Mouse (Mus musculus) CH12.LX (cell line): Measurements from ENCODE around the gene Hist1h2bj. TPM values are rescaled to one million over a fixed set of nuclear protein-coding genes. Genes with fewer than 3 reads are reported as not detected.

ENCODE experiments used
- DNase-seq: peaks from one replicate; pipeline ENCODE4 v3.0.0-alpha.2; 2013; ENCODE audit errors: extremely low read depth
- H3K27ac ChIP-seq: 2 replicates; pipeline ENCODE4 v1.5.1; 2012; ENCODE audit warnings: low read depth, mild to moderate bottlenecking, control low read depth, moderate library complexity; ENCODE audit not compliant: insufficient read depth
- H3K27me3 ChIP-seq: replicated peaks from 2 replicates; pipeline ENCODE3; 2012; ENCODE audit warnings: inconsistent platforms
- H3K36me3 ChIP-seq, 2 experiments: replicated peaks in 1 of 2; 2 replicates each; pipeline versions ENCODE3 to v1.6.1; 2012; ENCODE audit warnings: inconsistent platforms in 1 of 2, low read length in 1 of 2, mild to moderate bottlenecking in 1 of 2, mixed read lengths in 1 of 2, moderate library complexity in 1 of 2; ENCODE audit not compliant: control insufficient read depth in 1 of 2, insufficient read depth in 1 of 2
- H3K4me1 ChIP-seq, 2 experiments: 2 replicates each; pipeline ENCODE4 v1.6.1; 2012; ENCODE audit warnings: inconsistent platforms in 1 of 2, moderate library complexity in 1 of 2; ENCODE audit not compliant: insufficient read depth in 2 of 2, control insufficient read depth in 1 of 2
- H3K4me2 ChIP-seq: 2 replicates; pipeline ENCODE4 v1.6.1; 2012; ENCODE audit warnings: low read depth, mild to moderate bottlenecking, control low read depth; ENCODE audit not compliant: poor library complexity, insufficient read depth, severe bottlenecking
- H3K4me3 ChIP-seq, 3 experiments: fragments of 150-350 bp in 1 of 3; sonication (generic) in 1 of 3; replicated peaks in 1 of 3; 2 replicates each; pipeline versions ENCODE3 to v1.5.1; 2011 to 2012; ENCODE audit warnings: low read depth in 2 of 3, low read length in 2 of 3, mild to moderate bottlenecking in 2 of 3, moderate library complexity in 2 of 3, control low read depth in 1 of 3, improper control_type of control experiment in 1 of 3, inconsistent platforms in 1 of 3, mixed read lengths in 1 of 3; ENCODE audit not compliant: poor library complexity in 1 of 3
- H3K79me2 ChIP-seq: replicated peaks from 2 replicates; pipeline ENCODE4 v1.6.1; 2012; ENCODE audit warnings: mild to moderate bottlenecking, moderate library complexity; ENCODE audit not compliant: control insufficient read depth, poor library complexity, insufficient read depth, severe bottlenecking; ENCODE audit errors: extremely low read depth
- H3K9ac ChIP-seq: 2 replicates; pipeline ENCODE4 v1.6.1; 2012; ENCODE audit warnings: low read depth, mild to moderate bottlenecking, control low read depth, moderate library complexity; ENCODE audit not compliant: insufficient read depth
- H3K9me3 ChIP-seq: replicated peaks from 2 replicates; pipeline ENCODE3; 2012; ENCODE audit warnings: low read length, inconsistent platforms, mixed read lengths
- BHLHE40 ChIP-seq: IDR thresholded peaks from 2 replicates; pipeline ENCODE4 v1.6.1; 2011; ENCODE audit warnings: mild to moderate bottlenecking, low read depth, low read length, improper control_type of control experiment
- CTCF ChIP-seq, 2 experiments: IDR thresholded peaks in 1 of 2; conservative IDR thresholded peaks in 1 of 2; 2 replicates each; pipeline ENCODE4 v1.5.1; 2011 to 2012; ENCODE audit warnings: low read depth in 2 of 2, low read length in 2 of 2, improper control_type of control experiment in 1 of 2, inconsistent platforms in 1 of 2, mild to moderate bottlenecking in 1 of 2, moderate library complexity in 1 of 2
- E2F4 ChIP-seq: IDR thresholded peaks from 2 replicates; pipeline ENCODE4 v1.6.1; 2011; ENCODE audit warnings: low read depth, low read length, improper control_type of control experiment; ENCODE audit not compliant: insufficient replicate concordance
- ELF1 ChIP-seq: IDR thresholded peaks from 2 replicates; pipeline ENCODE4 v1.6.1; 2014; ENCODE audit warnings: low read depth, mild to moderate bottlenecking, inconsistent platforms, low read length, improper control_type of control experiment
- EP300 ChIP-seq: IDR thresholded peaks from 2 replicates; pipeline ENCODE4 v1.6.1; 2011; ENCODE audit warnings: low read length, improper control_type of control experiment
- ETS1 ChIP-seq: conservative IDR thresholded peaks from 2 replicates; pipeline ENCODE4 v1.6.1; 2012; ENCODE audit warnings: low read depth, mild to moderate bottlenecking, inconsistent platforms, low read length, improper control_type of control experiment, moderate library complexity
- GABPA ChIP-seq: IDR thresholded peaks from 2 replicates; pipeline ENCODE4 v1.6.1; 2012; ENCODE audit warnings: low read depth, low read length, improper control_type of control experiment, inconsistent platforms; ENCODE audit not compliant: insufficient replicate concordance
- HCFC1 ChIP-seq: IDR thresholded peaks from 2 replicates; pipeline ENCODE4 v1.6.1; 2012; ENCODE audit warnings: low read depth, mild to moderate bottlenecking, inconsistent platforms, low read length, improper control_type of control experiment
- KAT2A ChIP-seq: IDR thresholded peaks from 2 replicates; pipeline ENCODE4 v1.6.1; 2012; ENCODE audit warnings: low read length, improper control_type of control experiment, inconsistent platforms; ENCODE audit not compliant: insufficient replicate concordance
- MAZ ChIP-seq: IDR thresholded peaks from 2 replicates; pipeline ENCODE4 v1.6.1; 2012; ENCODE audit warnings: low read depth, mild to moderate bottlenecking, inconsistent platforms, low read length, improper control_type of control experiment, moderate library complexity
- MEF2A ChIP-seq: IDR thresholded peaks from 2 replicates; pipeline ENCODE4 v1.6.1; 2014; ENCODE audit warnings: low read depth, mild to moderate bottlenecking, inconsistent platforms, low read length, improper control_type of control experiment, borderline replicate concordance
- MXI1 ChIP-seq: IDR thresholded peaks from 2 replicates; pipeline ENCODE4 v1.6.1; 2011; ENCODE audit warnings: mild to moderate bottlenecking, low read depth, low read length, improper control_type of control experiment
- NRF1 ChIP-seq: IDR thresholded peaks from 2 replicates; pipeline ENCODE4 v1.6.1; 2014; ENCODE audit warnings: low read depth, mild to moderate bottlenecking, inconsistent platforms, low read length, improper control_type of control experiment, moderate library complexity
- RAD21 ChIP-seq: IDR thresholded peaks from 2 replicates; pipeline ENCODE4 v1.6.1; 2011; ENCODE audit warnings: low read depth, mild to moderate bottlenecking, low read length, improper control_type of control experiment, moderate library complexity
- RCOR1 ChIP-seq: conservative IDR thresholded peaks from 2 replicates; pipeline ENCODE4 v1.6.1; 2012; ENCODE audit warnings: low read depth, mild to moderate bottlenecking, inconsistent platforms, low read length, improper control_type of control experiment
- SIN3A ChIP-seq: IDR thresholded peaks from 2 replicates; pipeline ENCODE4 v1.6.1; 2012; ENCODE audit warnings: low read length, improper control_type of control experiment, inconsistent platforms
- SMC3 ChIP-seq: IDR thresholded peaks from 2 replicates; pipeline ENCODE4 v1.6.1; 2011; ENCODE audit warnings: low read depth, low read length, improper control_type of control experiment
- TCF12 ChIP-seq: IDR thresholded peaks from 2 replicates; pipeline ENCODE4 v1.6.1; 2014; ENCODE audit warnings: low read depth, mild to moderate bottlenecking, inconsistent platforms, low read length, improper control_type of control experiment
- UBTF ChIP-seq: IDR thresholded peaks from 2 replicates; pipeline ENCODE4 v1.6.1; 2012; ENCODE audit warnings: low read depth, mild to moderate bottlenecking, inconsistent platforms, low read length, improper control_type of control experiment, moderate library complexity
- USF1 ChIP-seq: IDR thresholded peaks from 2 replicates; pipeline ENCODE4 v1.6.1; 2014; ENCODE audit warnings: low read depth, mild to moderate bottlenecking, inconsistent platforms, low read length, improper control_type of control experiment
- ZC3H11A ChIP-seq: IDR thresholded peaks from 2 replicates; pipeline ENCODE4 v1.6.1; 2012; ENCODE audit warnings: low read depth, mild to moderate bottlenecking, inconsistent platforms, low read length, improper control_type of control experiment
- ZMIZ1 ChIP-seq: IDR thresholded peaks from 2 replicates; pipeline ENCODE4 v1.6.1; 2012; ENCODE audit warnings: low read depth, mild to moderate bottlenecking, inconsistent platforms, low read length, improper control_type of control experiment
- ZNF384 ChIP-seq: IDR thresholded peaks from 2 replicates; pipeline ENCODE4 v1.6.1; 2012; ENCODE audit warnings: low read depth, low read length, improper control_type of control experiment, inconsistent platforms
- dilution Hi-C: fragments of 300-500 bp; cut with MboI; formaldehyde crosslinking; loops from 2 replicates; pipeline ENCODE4 v1.14.3; 2020; ENCODE audit warnings: low sequenced_read_pairs; ENCODE audit not compliant: extremely low pct_unique_long_range_greater_than_20kb, extremely low pct_ligation_motif_present
- in situ Hi-C: fragments of 300-500 bp; cut with MboI; formaldehyde crosslinking; loops from 3 replicates; pipeline ENCODE4 v1.14.3; 2019; ENCODE audit warnings: low sequenced_read_pairs, low pct_ligation_motif_present, low pct_unique_long_range_greater_than_20kb, mixed read lengths
- polyA plus RNA-seq: library from polyadenylated mRNA; unstranded; fragments of >175 nt; gene quantifications from 2 replicates; pipeline ENCODE4 v1.2.1, GENCODE M21; 2012; ENCODE audit warnings: low read depth; ENCODE audit not compliant: insufficient read length
- total RNA-seq, 2 experiments: library from RNA; depleted of rRNA; stranded (reverse); fragments of 300-350 nt in 1 of 2; fragments of >200 nt in 1 of 2; gene quantifications; 2 replicates each; pipeline ENCODE4 v1.2.3; 2012 to 2014

Gene Hist1h2bj
- total and polyA plus RNA-seq, 3 experiments: 2.5 to 1,790 (median 23.8) TPM

DNA sequence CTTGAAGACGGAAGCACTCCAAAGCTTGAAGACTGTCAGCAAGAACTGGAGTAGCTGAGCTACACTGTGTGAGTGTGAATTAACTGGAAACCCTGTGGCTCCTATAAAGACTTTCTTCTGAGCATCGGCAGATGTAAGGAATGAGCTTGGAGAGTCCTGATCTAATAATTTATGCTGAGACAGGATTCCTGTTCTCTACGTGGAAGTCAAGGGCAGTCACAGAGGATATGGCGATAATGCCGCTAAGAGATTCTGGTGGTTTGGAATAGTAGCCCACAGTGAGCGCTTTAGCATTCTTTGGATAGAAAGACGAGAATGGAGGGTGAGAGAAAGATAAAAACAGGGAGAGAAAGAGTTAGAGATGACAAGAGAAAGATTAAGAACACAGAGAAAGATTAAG lies 35.1 kb upstream of the Hist1h2bj start:
- Histone ChIP-seq H3K36me3 (no peaks in the 10 kb centered on the region), H3K27ac (no peak overlapping the region), H3K27me3 (peaks cover 86% of the 10 kb centered on the region), H3K79me2 (no peaks in the 10 kb centered on the region), H3K4me2 (no peak overlapping the region), H3K9ac (no peak overlapping the region)
- no peak for DNase-seq
- dilution Hi-C loops: no loop called here
- in situ Hi-C loops: loop anchor here (25.0 kb wide), 1 partner anchor 596 kb away; the partner anchor contains the start of gene Zkscan3
- TF ChIP-seq SIN3A (no peak), ELF1 (no peak), SMC3 (no peak), GABPA (no peak), TCF12 (no peak), ZMIZ1 (no peak), BHLHE40 (no peak), MXI1 (no peak), ZC3H11A (no peak)
- TF ChIP-seq, all 38 proteins: peak for 0
- Histone ChIP-seq H3K4me3 (no peak overlapping the region), H3K4me1 (peaks cover 3 to 16% of the 10 kb centered on the region in 2 experiments; a peak in 3 of 4 replicates), H3K9me3 (no peaks in the 10 kb centered on the region)

DNA sequence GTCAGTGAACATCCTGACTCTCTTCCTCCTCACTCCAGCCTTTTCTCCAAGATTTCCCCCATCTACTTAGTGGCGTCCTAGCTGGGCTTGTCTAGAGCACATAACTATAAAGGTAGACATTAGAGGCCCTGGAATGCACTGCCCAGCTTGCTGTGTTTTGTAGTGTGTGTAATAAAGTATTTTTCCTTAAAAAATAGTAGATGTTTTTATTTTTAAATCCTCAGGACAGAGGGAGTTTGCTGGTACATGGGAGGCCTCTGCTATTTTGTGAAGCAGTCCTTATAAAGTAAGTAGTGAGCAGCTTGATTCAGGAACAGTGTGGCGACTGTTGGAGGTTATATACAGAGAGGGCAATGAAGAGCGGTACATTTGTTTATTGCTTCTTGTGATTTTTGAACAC lies 34.3 kb upstream of the Hist1h2bj start:
- in situ Hi-C loops: loop anchor here (25.0 kb wide), 1 partner anchor 596 kb away; the partner anchor contains the start of gene Zkscan3
- Histone ChIP-seq H3K9ac (no peak overlapping the region), H3K27me3 (peaks cover 84% of the 10 kb centered on the region), H3K4me1 (peaks cover 3 to 16% of the 10 kb centered on the region in 2 experiments; a peak in 3 of 4 replicates)
- TF ChIP-seq CTCF (conservative IDR thresholded peaks at IDR 0.05 in 1 of 2, IDR thresholded peaks at IDR 0.05 in 1 of 2; ENCODE audit: low read depth in 2 of 2, low read length in 2 of 2) (no peak), ZMIZ1 (no peak), TCF12 (no peak), SMC3 (no peak), RCOR1 (no peak), RAD21 (no peak), USF1 (no peak)
- TF ChIP-seq, all 38 proteins: peak for 0
- dilution Hi-C loops: no loop called here
- Histone ChIP-seq H3K4me2 (no peak overlapping the region), H3K9me3 (no peaks in the 10 kb centered on the region), H3K79me2 (no peaks in the 10 kb centered on the region), H3K27ac (no peak overlapping the region), H3K36me3 (no peaks in the 10 kb centered on the region), H3K4me3 (no peak overlapping the region)
- no peak for DNase-seq

DNA sequence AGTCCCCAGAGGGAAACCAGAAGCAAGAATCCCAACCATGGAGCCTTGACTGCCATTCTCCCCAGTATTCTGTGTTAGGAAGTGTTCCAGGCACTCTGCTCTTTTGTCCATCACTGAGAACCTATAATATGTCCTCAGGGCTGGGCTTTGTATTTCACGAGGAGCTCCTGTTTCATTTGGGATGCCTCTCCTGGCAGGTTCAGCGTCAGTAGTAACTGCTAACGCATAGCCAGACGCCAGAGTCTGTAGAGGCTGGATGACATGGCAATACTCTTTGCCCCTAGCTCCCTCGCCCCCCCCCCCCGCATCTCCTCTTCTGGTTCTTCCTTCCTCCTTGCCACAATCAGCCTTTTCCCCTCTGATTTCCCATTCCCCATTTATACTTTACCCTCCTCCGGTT lies 33.4 kb upstream of the Hist1h2bj start, which contains the start of gene Prss16:
TSS of gene Prss16 (minus strand) at position 101 of the 400 bp plus-strand sequence.
- Histone ChIP-seq H3K9ac (no peak within 1 kb of the TSS), H3K36me3 (no peaks in the 10 kb centered on the region), H3K4me3 (no peak within 1 kb of the TSS), H3K27me3 (peaks cover 84% of the 10 kb centered on the region), H3K4me2 (no peak within 1 kb of the TSS), H3K27ac (no peak within 1 kb of the TSS), H3K79me2 (no peaks in the 10 kb centered on the region), H3K9me3 (no peaks in the 10 kb centered on the region), H3K4me1 (peaks cover 3 to 16% of the 10 kb centered on the region in 2 experiments; a peak in 3 of 4 replicates)
- no peak for TF ChIP-seq NRF1
- no peak for TF ChIP-seq EP300
- no peak for TF ChIP-seq RCOR1
- TF ChIP-seq SIN3A: no peak
- TF ChIP-seq ZMIZ1: no peak
- no peak for TF ChIP-seq SMC3
- TF ChIP-seq MXI1: no peak
- TF ChIP-seq KAT2A: no peak
- no peak for TF ChIP-seq MEF2A
- TF ChIP-seq E2F4: no peak
- no peak for TF ChIP-seq MAZ
- no peak for TF ChIP-seq ETS1
- TF ChIP-seq UBTF: no peak
- no peak for TF ChIP-seq ZNF384
- no peak for TF ChIP-seq CTCF (conservative IDR thresholded peaks at IDR 0.05 in 1 of 2, IDR thresholded peaks at IDR 0.05 in 1 of 2; ENCODE audit: low read depth in 2 of 2, low read length in 2 of 2)
- no peak for TF ChIP-seq HCFC1
- DNase-seq: no peak
- dilution Hi-C loops (no loop called here), in situ Hi-C loops (loop anchor here (25.0 kb wide), 1 partner anchor 597 kb away; the partner anchor contains the start of gene Zkscan3)
